Mouse (Mus musculus): ENCODE data around the gene Tnnt1.
"Not testable (repeated sequence)": the region's sequence is repeated elsewhere in the genome, so short reads cannot be mapped to it uniquely, and the experiment has no call there.

Gene Tnnt1

GRCm38 (mm10) chr7:4516332-4517050 lies at the start of gene Tnnt1:
TSS of gene Tnnt1 (minus strand) at chr7:4516382.
- DNase-seq (ENCODE audit: low spot score in 2 of 2), result no peak

DNA sequence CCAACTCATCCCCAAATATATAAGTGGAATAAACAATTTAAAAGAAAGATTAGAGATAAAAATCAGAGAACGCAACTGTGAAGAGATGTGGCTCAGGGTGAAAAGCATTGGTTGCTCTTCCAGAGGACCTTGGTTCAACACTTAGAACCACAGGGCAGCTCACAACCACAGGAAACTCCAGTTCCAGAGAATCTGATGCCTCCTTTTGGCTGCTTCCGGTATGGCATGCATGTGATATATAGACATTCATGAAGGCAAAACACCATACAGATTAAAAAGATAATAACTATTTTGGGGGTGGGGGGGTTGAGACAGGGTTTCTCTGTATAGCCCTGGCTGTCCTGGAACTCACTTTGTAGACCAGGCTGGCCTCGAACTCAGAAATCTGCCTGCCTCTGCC lies 46.5 kb upstream of the Tnnt1 start:
- no peak for DNase-seq (ENCODE audit: low spot score in 2 of 2)

DNA sequence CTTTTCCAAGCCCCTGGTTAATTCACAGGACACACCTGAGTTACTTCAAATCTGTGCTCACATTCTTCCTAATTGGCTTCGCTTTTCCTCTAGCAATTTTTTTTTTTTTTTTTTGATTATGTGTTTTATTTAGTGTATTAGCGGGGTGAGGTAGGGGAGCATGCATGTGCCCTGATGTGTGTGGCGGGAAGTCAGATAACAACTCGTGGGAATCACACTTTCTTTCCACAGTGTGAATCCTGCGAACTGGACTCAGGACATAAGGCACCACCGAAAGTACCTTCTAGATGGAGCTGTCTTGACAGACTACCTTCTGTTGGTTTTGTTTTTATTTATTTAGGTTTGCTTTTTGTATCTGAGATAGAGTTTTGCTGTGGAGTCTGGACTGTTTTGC lies 41.0 kb upstream of the Tnnt1 start:
- no peak for DNase-seq (ENCODE audit: low spot score in 2 of 2)

DNA sequence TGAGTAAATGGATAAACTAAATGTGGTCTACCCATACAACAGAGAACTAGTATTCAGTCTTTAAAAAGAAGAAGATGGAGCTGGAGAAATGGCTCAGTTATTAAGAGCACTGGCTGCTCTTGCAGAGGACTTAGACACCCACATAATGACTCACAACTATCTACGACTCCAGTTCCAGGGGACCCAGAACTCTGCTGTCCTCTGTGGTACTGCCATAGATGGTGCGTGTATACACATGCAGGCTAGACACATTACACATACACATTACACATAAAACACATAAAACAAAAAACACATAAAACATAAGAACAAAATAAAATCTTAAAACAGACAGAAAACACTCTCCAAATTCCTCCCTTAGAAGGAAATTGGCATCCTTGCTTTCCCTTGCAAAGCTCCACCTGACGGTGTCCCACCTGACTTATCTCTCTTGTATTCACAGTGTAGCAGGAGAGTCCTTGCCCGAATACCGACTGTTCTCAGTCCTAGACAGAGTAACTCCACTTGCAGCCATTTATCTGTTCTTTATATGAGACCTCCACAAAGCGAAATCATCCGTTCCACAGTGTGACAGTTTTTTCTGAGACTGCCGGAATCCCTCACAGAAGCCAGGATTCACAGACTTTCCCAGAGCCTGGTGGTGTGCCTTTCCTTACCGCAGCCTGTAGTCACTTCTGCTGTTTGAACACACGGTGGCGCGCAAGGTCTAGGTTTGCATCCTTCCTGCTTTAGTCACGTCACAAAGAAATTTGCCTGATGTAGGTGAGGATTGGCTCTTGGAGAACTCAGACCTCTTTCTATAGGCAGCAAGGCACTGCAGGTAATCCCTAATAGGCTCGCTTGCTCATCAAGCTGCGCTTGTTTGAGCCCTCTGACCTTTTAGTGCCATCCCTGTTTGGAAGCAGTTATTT lies 40.3 kb upstream of the Tnnt1 start:
- DNase-seq (ENCODE audit: low spot score in 2 of 2), result peak; percentile 62 to 65

DNA sequence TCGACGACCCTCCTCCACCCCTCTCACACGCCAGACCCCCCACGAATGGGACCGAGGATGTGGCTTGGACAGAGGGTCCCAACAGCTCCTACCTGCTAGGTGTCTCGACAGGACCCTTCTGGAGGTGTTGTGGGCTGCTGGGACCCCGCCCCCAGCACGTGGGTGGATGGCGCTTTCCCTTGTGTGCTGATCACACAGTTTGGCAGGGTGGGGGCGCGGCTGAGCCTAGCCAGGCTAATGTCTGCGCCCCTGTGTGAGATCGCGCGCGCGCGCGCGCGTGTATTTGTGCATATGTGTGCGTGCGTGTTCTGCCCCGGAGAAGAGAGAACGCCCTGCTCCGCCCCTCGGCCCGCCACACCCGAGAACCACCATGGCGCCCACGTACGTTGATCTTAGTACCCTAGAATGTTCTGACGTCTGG lies 31.0 kb upstream of the Tnnt1 start, which contains the start of gene Syt5:
Syt5 (minus strand) TSS at position 321 of the 421 bp plus-strand sequence.
- DNase-seq (ENCODE audit: low spot score in 2 of 2), result no peak

DNA sequence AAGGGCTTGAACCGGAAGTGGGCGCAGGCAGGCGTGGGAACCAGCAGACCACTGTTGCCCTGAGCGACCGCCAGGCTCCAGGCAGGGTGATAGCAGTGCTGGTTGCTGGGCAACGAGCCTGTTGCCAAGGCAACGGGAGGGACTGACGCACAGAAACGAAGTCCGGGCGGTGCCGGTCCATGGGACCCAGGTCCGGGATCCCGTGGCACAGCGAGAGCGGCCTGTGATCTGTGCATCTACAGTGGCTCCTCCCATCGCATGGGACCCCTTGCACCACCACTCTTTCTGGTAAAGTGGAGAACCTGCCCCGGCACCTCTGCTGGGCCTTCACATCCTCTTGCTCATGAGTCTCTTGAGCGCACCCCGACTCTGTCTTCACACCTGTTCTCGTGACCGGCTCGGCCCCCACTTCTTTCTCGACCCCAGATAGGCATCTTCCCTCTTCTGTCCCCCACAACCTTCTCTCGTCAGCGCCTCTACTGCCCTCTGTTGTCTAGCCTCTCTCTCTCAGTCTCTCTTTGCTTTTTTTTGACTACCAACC lies 30.5 kb upstream of the Tnnt1 start:
- no peak for DNase-seq (ENCODE audit: low spot score in 2 of 2)

DNA sequence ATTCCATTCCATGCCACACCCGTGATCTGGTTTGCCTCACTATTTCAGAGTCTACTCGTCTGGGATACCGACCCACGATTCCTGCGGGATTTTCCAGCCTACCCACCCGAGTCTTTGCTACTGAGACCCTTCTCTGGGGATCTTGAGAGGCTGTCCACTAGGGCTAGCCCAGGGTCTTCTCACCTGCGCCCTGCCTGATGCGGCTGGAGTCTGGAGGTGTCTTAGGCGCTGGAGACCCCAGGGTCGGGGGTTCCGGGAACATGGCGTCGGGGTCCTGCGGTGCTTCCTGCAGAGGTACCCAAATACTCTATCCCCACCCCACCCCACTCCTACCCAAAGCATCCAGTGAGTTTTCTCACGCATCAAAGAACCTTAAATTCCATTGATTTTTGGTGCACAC lies 29.9 kb upstream of the Tnnt1 start:
- no peak for DNase-seq (ENCODE audit: low spot score in 2 of 2)

GRCm38 (mm10) chr7:4542013-4542412 lies 25.8 kb upstream of the Tnnt1 start:
- DNase-seq (ENCODE audit: low spot score in 2 of 2), result no peak

DNA sequence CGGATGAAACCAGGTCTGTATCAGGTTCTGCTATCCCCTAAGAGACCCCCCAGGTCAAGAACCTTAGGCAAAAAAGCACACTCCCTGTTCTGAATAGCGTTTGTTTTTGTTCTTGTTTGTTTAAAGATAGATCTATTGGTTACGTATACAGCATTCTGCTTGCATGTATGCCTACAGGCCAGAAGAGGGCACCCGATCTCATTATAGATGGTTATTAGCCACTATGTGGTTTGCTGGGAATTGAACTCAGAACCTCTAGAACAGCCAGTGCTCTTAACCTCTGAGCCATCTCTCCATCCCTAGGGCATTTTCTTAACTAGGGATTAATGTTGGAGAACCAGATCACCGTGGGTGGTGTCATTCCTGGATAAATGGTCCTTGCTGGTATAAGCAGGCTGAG lies 25.2 kb upstream of the Tnnt1 start:
- no peak for DNase-seq (ENCODE audit: low spot score in 2 of 2)

DNA sequence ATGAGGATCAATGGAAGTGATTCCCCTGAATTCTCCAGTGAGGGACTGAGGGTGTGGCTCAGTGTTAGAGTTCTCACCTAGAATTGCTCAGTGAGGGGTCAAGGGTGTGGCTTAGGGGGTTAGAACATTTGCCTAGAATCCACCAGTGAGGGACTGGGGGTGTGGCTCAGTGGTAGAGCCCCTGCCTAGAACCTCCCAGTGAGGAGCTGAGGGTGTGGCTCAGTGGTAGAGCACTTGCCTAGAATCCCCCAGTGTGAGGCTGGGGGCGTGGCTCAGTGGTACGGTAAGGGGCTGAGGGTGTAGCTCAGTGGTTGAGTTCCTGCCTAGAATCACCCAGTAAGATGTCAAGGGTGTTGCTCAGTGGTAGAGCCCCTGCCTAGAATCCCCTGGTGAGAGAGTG lies 22.8 kb upstream of the Tnnt1 start:
- no peak for DNase-seq (ENCODE audit: low spot score in 2 of 2)

- no peak for DNase-seq (ENCODE audit: low spot score in 2 of 2)
Measured at GRCm38 (mm10) chr7:4537181-4537580, 21.0 kb upstream of the Tnnt1 start.

DNA sequence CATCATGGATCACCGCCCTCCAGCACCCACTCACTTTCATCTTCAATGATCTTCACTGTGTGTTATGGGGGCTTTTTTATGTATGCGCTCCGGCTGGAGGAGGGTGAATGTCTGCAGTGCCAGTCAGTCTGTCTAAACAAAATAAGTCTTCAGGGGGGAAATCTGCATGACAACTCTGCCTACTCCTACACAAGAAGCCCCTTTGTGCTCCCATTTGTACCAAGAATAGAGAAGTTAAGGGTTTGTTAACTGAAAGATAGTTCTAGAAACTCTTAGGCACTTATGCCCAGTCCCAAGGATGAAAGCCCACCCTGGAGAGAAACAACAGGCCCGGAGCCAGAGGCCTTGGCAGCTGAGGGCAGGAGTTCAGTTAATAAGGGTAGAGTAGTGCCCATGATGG lies 20.2 kb upstream of the Tnnt1 start:
- no peak for DNase-seq (ENCODE audit: low spot score in 2 of 2)

DNA sequence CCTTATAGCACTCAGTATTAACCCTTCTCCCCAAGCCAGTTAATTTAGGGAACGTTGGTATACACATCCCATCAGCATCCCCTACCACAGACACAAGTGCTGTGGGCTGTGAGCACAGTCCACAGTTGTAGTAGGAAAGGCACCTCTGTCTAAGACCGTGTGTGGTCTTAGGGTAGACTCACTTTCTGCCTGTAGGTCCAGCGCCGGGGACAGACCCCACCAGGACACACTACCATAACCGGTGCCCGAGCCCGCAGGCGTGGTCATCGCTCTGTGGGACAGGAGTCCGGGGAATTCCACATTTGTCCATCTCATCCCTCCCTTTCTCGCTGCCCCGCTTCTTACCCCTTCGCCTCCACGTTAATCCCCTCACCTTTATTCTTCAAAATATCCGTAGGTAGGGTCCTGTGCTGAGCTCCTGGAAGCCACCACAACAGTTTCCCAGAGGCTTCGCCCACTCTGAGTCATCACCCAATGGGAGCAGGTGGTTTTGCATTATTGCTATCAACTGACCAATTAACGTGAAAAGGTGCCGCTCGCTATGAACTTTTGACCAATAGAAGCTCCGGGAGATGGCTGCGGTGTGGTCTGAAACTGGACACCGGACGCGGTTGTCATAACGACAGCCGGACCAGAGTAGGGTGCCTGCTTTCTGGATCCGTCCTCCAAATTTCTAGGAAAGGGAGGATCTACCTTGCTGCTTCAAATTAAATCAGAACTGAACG lies 16.0 kb upstream of the Tnnt1 start, which contains the start of gene Dnaaf3:
Dnaaf3 (minus strand) TSS at position 449 of the 725 bp plus-strand sequence.
- peak; percentile 41 to 69 for DNase-seq (ENCODE audit: low spot score in 2 of 2)

DNA sequence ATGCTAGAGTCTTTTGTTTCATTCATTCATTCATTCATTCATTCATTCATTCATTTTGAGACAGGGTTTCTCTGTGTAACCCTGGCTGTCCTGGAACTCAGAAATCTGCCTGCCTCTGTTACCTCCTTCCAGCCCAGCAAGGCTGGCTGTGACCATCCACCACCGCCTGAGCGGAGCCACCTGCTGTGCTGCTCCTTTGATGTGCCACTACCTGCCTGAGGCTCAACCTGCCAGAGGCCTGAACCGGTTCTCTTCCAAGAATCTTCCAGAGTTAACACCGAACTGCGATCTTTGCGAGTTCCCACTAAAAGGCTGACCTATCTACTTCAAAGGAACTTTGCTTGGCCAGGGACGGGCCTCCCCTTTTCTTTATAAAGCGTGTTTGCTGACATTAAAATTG lies 14.0 kb upstream of the Tnnt1 start:
- not testable (repeated sequence) for DNase-seq (ENCODE audit: low spot score in 2 of 2)

DNA sequence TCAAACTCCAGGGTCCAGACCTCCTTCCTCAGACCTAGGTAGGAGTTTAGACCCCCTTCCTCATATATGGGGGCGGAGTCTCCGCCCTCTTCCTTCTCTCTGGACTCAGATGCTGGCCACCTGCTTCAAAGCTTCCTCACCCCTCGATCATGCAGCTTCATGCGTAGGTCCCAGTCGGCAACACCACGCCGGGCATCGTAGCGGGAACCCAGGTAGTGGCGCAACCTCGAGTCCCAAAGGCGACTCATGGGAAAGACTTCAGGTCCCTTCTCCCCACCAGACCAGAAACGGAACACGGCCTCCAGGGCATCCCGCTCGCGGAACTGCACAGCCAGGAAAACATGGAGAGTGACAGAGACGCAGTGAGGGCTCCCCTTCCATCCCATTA lies 11.1 kb upstream of the Tnnt1 start:
- DNase-seq (ENCODE audit: low spot score in 2 of 2), result no peak

GRCm38 (mm10) chr7:4526341-4527301 lies 10.4 kb upstream of the Tnnt1 start:
- DNase-seq (ENCODE audit: low spot score in 2 of 2), result peak; percentile 53 to 71

- not testable (repeated sequence) for DNase-seq (ENCODE audit: low spot score in 2 of 2)
Measured at GRCm38 (mm10) chr7:4524212-4524922, 8.2 kb upstream of the Tnnt1 start, which contains the start of gene Tnni3. TSS of gene Tnni3 (minus strand) at chr7:4524229.

DNA sequence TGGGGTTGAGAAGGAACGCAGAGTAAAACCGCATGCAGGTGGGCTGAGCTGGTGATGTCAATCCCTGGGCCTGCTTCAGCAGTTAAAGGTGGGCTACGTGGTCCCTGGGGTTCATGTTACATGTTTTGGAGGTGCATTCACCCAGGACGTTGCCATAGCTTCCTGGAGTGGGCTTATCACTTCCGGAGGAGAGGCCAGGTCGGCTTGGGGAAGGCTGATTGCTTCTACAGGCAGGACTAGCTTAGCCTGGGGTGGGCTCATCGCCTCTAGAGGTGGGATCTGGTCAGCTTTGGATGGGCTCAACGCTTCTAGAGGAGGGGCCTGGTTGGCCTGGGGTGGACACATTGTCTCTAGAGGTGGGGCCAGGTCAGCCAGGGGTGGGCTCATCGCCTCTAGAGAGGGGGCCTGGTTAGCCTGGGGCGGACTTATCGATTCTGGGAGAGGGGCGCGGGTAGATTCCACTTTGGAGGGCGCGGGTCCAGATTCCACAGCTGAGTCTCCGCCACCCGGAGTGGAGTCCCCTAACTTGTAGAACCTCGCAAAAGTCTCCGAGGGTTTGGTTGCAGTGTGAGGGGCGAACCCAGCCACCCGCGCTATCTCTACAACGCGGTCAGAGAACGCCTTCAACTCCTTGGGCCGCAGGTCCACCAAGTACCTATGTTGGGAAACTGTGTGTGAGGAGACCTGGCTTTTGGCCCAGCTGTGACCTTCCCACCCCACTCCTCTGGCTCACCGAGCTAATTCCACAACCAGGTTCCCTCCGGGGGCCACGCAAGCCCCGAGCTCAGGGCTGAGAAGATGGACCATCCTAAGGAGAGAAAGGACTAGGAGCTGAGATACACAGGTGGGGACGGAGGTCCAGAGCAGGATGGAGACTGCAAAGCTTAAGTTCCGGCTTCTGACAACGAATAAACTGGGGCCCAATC lies 7.3 kb upstream of the Tnnt1 start:
- DNase-seq (ENCODE audit: low spot score in 2 of 2), result no peak

GRCm38 (mm10) chr7:4522292-4522691 lies 6.1 kb upstream of the Tnnt1 start:
- DNase-seq (ENCODE audit: low spot score in 2 of 2), result no peak

All from urinary bladder, postnatal 36 days (tissue).